Mouse (Mus musculus): ENCODE data around the gene Eloa. TPM values are rescaled to one million over a fixed set of nuclear protein-coding genes. Genes with fewer than 3 reads are reported as not detected.

Eloa gene
- polyA plus RNA-seq, 1 experiment: 6.2 TPM

DNA sequence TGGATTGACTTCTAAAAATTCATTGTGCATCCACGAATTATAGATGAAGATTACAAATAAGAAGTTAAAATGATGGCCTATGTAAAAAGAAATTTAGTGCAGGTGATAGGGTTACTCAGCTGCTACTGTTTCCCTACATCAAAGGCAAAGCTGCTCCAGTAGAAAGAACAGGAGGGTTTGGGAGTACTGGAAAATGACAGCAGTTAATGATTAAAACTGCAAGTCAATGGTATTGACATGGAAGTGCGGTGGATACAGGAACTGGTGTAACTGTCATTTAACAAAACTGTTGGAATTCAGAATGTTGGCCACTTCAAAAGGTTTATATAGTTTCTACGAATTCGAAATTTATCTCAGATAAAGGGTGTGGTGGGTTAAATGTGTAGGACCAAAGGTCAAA is 26.4 kb downstream of the Eloa start:
- H3K4me3 ChIP-seq (ENCODE audit: low read depth, low read length): no peak overlapping the region
- TF ChIP-seq POLR2A (IDR thresholded peaks at IDR 0.05; ENCODE audit: low read depth, low read length): no peak
- no peak for TF ChIP-seq CTCF (IDR thresholded peaks at IDR 0.05; ENCODE audit: extremely low read depth, insufficient read length, insufficient replicate concordance, low read depth, low read length)
- H3K27me3 ChIP-seq (ENCODE audit: control insufficient read depth, insufficient read depth, low read length): no peaks in the 10 kb centered on the region
- no peak overlapping the region for H3K27ac ChIP-seq (ENCODE audit: insufficient read depth, low read depth, low read length)
- no peaks in the 10 kb centered on the region for H3K4me1 ChIP-seq (ENCODE audit: control insufficient read depth, insufficient read depth, insufficient read length, low read length)
- WGBS: 54% methylated on average over 4 of the region's 4 CpGs
- H3K36me3 ChIP-seq (ENCODE audit: control insufficient read depth, insufficient read depth, low read length): no peaks in the 10 kb centered on the region

DNA sequence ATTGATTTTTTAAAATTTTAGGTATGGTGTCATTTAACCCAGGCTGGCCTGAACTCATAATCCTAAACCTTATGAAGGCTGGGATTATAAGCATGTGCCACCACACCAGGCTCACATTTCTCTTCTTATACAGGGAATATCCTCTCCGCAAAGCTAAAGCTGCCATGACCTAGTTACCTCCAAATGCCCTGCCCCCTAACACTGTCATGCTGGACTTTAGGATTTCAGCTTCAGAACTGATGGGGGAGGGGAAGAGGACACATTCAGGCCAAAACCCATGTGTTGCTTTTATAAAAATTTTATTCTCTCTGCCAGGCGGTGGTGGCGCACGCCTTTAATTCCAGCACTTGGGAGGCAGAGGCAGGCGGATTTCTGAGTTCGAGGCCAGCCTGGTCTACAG is 27.6 kb downstream of the Eloa start:
- Histone ChIP-seq H3K27ac (ENCODE audit: insufficient read depth, low read depth, low read length) (no peak overlapping the region), H3K27me3 (ENCODE audit: control insufficient read depth, insufficient read depth, low read length) (no peaks in the 10 kb centered on the region), H3K4me1 (ENCODE audit: control insufficient read depth, insufficient read depth, insufficient read length, low read length) (no peaks in the 10 kb centered on the region), H3K36me3 (ENCODE audit: control insufficient read depth, insufficient read depth, low read length) (no peaks in the 10 kb centered on the region), H3K4me3 (ENCODE audit: low read depth, low read length) (no peak overlapping the region)
- WGBS: 96% methylated on average over 6 of the region's 6 CpGs
- TF ChIP-seq CTCF (IDR thresholded peaks at IDR 0.05; ENCODE audit: extremely low read depth, insufficient read length, insufficient replicate concordance, low read depth, low read length) (no peak), POLR2A (IDR thresholded peaks at IDR 0.05; ENCODE audit: low read depth, low read length) (no peak)

- no peak for TF ChIP-seq CTCF (IDR thresholded peaks at IDR 0.05; ENCODE audit: extremely low read depth, insufficient read length, insufficient replicate concordance, low read depth, low read length)
- TF ChIP-seq POLR2A (IDR thresholded peaks at IDR 0.05; ENCODE audit: low read depth, low read length): no peak
- H3K4me1 ChIP-seq (ENCODE audit: control insufficient read depth, insufficient read depth, insufficient read length, low read length): peaks cover 8% of the 10 kb centered on the region; the same call in 1 of the 2 replicates
- H3K27me3 ChIP-seq (ENCODE audit: control insufficient read depth, insufficient read depth, low read length): no peaks in the 10 kb centered on the region
- peaks cover 12% of the 10 kb centered on the region for H3K36me3 ChIP-seq (ENCODE audit: control insufficient read depth, insufficient read depth, low read length)
- H3K27ac ChIP-seq (ENCODE audit: insufficient read depth, low read depth, low read length): no peak overlapping the region
- 61% methylated on average over 9 of the region's 9 CpGs for WGBS
- no peak overlapping the region for H3K4me3 ChIP-seq (ENCODE audit: low read depth, low read length)
Observed at GRCm38 (mm10) chr4:135987714-135988113, 33.8 kb downstream of the Eloa start.

- H3K27me3 ChIP-seq (ENCODE audit: control insufficient read depth, insufficient read depth, low read length): no peaks in the 10 kb centered on the region
- H3K4me3 ChIP-seq (ENCODE audit: low read depth, low read length): peak within 1 kb of the TSS; percentile 83
- peaks cover 12% of the 10 kb centered on the region for H3K36me3 ChIP-seq (ENCODE audit: control insufficient read depth, insufficient read depth, low read length)
- H3K4me1 ChIP-seq (ENCODE audit: control insufficient read depth, insufficient read depth, insufficient read length, low read length): peaks cover 8% of the 10 kb centered on the region; the same call in 1 of the 2 replicates
- under 1% methylated on average over 81 of the region's 81 CpGs for WGBS
- TF ChIP-seq CTCF (IDR thresholded peaks at IDR 0.05; ENCODE audit: extremely low read depth, insufficient read length, insufficient replicate concordance, low read depth, low read length) (no peak), POLR2A (IDR thresholded peaks at IDR 0.05; ENCODE audit: low read depth, low read length) (peak; percentile 85)
- peak within 1 kb of the TSS; percentile 72 for H3K27ac ChIP-seq (ENCODE audit: insufficient read depth, low read depth, low read length)
Observed at GRCm38 (mm10) chr4:135986943-135987710, 34.4 kb downstream of the Eloa start, which contains the start of gene Pithd1. Gene Pithd1, minus strand, starts transcription at chr4:135987264.

- TF ChIP-seq CTCF (IDR thresholded peaks at IDR 0.05; ENCODE audit: extremely low read depth, insufficient read length, insufficient replicate concordance, low read depth, low read length) (no peak), POLR2A (IDR thresholded peaks at IDR 0.05; ENCODE audit: low read depth, low read length) (no peak)
- Histone ChIP-seq H3K36me3 (ENCODE audit: control insufficient read depth, insufficient read depth, low read length) (peaks cover 12% of the 10 kb centered on the region), H3K4me3 (ENCODE audit: low read depth, low read length) (peak overlapping the region; percentile 83), H3K27me3 (ENCODE audit: control insufficient read depth, insufficient read depth, low read length) (no peaks in the 10 kb centered on the region), H3K4me1 (ENCODE audit: control insufficient read depth, insufficient read depth, insufficient read length, low read length) (peaks cover 10% of the 10 kb centered on the region; the same call in 1 of the 2 replicates), H3K27ac (ENCODE audit: insufficient read depth, low read depth, low read length) (peak overlapping the region; percentile 32)
- 4% methylated on average over 23 of the region's 23 CpGs for WGBS
Observed at GRCm38 (mm10) chr4:135986301-135986942, 35.1 kb downstream of the Eloa start.

- TF ChIP-seq POLR2A (IDR thresholded peaks at IDR 0.05; ENCODE audit: low read depth, low read length): no peak
- no peak for TF ChIP-seq CTCF (IDR thresholded peaks at IDR 0.05; ENCODE audit: extremely low read depth, insufficient read length, insufficient replicate concordance, low read depth, low read length)
- Histone ChIP-seq H3K36me3 (ENCODE audit: control insufficient read depth, insufficient read depth, low read length) (peaks cover 12% of the 10 kb centered on the region), H3K27me3 (ENCODE audit: control insufficient read depth, insufficient read depth, low read length) (no peaks in the 10 kb centered on the region), H3K4me3 (ENCODE audit: low read depth, low read length) (peak overlapping the region; percentile 16; the same call in 1 of the 2 replicates), H3K4me1 (ENCODE audit: control insufficient read depth, insufficient read depth, insufficient read length, low read length) (peaks cover 13% of the 10 kb centered on the region; the same call in 1 of the 2 replicates), H3K27ac (ENCODE audit: insufficient read depth, low read depth, low read length) (no peak overlapping the region)
- 80% methylated on average over 7 of the region's 7 CpGs for WGBS
Observed at GRCm38 (mm10) chr4:135985769-135986168, 35.8 kb downstream of the Eloa start.

DNA sequence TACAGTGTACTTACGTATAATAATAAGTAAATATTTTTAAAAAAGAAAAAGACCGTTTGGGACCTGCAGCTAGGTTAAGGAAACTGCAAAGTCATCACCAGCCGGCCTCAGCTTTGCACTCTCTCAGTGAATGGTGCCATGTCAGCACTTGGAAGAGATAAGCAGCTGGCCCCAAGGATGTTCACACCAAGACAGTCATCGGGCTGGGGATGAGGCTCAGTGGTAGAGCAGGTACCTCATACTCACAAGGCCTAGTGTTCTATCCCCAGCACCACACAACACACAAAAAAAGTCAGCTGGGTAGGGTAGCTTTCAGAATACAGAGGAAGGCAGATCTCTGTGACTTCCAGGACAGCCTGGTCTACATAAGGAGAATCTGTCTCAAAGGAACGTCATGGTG is 36.4 kb downstream of the Eloa start:
- Histone ChIP-seq H3K4me3 (ENCODE audit: low read depth, low read length) (no peak overlapping the region), H3K4me1 (ENCODE audit: control insufficient read depth, insufficient read depth, insufficient read length, low read length) (peaks cover 14% of the 10 kb centered on the region; the same call in 1 of the 2 replicates), H3K27ac (ENCODE audit: insufficient read depth, low read depth, low read length) (no peak overlapping the region), H3K36me3 (ENCODE audit: control insufficient read depth, insufficient read depth, low read length) (peaks cover 12% of the 10 kb centered on the region), H3K27me3 (ENCODE audit: control insufficient read depth, insufficient read depth, low read length) (no peaks in the 10 kb centered on the region)
- TF ChIP-seq POLR2A (IDR thresholded peaks at IDR 0.05; ENCODE audit: low read depth, low read length) (no peak), CTCF (IDR thresholded peaks at IDR 0.05; ENCODE audit: extremely low read depth, insufficient read length, insufficient replicate concordance, low read depth, low read length) (no peak)
- 73% methylated on average over 5 of the region's 5 CpGs for WGBS
